Mouse (Mus musculus) MN1 (cell line): ENCODE results near the gene Bpifc.

Experiments used
- DNase-seq: peaks from one replicate; pipeline ENCODE4 v3.0.0-alpha.2; 2016; ENCODE audit warnings: low spot score

Bpifc gene

GRCm38 (mm10) chr10:85951765-85952443 is 59.8 kb downstream of the Bpifc start:
- DNase-seq = no peak

- DNase-seq = no peak
Measured at GRCm38 (mm10) chr10:85948483-85949196, 63.1 kb downstream of the Bpifc start.

- no peak for DNase-seq
Measured at GRCm38 (mm10) chr10:85936280-85936965, 75.3 kb downstream of the Bpifc start.

- DNase-seq = no peak
Measured at GRCm38 (mm10) chr10:85929962-85930361, 81.7 kb downstream of the Bpifc start.

GRCm38 (mm10) chr10:85929208-85929591 is 82.5 kb downstream of the Bpifc start:
- peak; percentile 49 for DNase-seq

GRCm38 (mm10) chr10:85928499-85929207 is 83.0 kb downstream of the Bpifc start:
- DNase-seq = peak; percentile 88

- DNase-seq = peak; percentile 48
Measured at GRCm38 (mm10) chr10:85927676-85928445, 83.8 kb downstream of the Bpifc start, which contains the start of gene Ascl4. Gene Ascl4, plus strand, starts transcription at chr10:85927681.

- peak; percentile 99 for DNase-seq
Measured at GRCm38 (mm10) chr10:85916498-85917309, 95.0 kb downstream of the Bpifc start, which contains the start of gene Prdm4. Gene Prdm4, minus strand, starts transcription at chr10:85917142.
